Mouse (Mus musculus): ENCODE results near the gene Gnl1. TPM values are rescaled to one million over a fixed set of nuclear protein-coding genes. Genes with fewer than 3 reads are reported as not detected.
"Not testable (repeated sequence)": the region's sequence is repeated elsewhere in the genome, so short reads cannot be mapped to it uniquely, and the experiment has no call there.

The Gnl1 gene
- polyA plus RNA-seq, 1 experiment = 34.1 TPM

- TF ChIP-seq CTCF (IDR thresholded peaks at IDR 0.05; ENCODE audit: insufficient read depth, low read length) (no peak), POLR2A (IDR thresholded peaks at IDR 0.05; ENCODE audit: borderline replicate concordance, extremely low read depth, low read depth, low read length) (no peak)
- Histone ChIP-seq H3K4me1 (ENCODE audit: control insufficient read depth, insufficient read depth, low read length) (peaks cover 3% of the 10 kb centered on the region; the same call in 1 of the 2 replicates), H3K4me3 (replicated peaks; ENCODE audit: extremely low read depth, low read depth, low read length) (no peak overlapping the region)
- no peak for DNase-seq
- 74% methylated on average over 12 of the region's 12 CpGs for WGBS
These were observed 21.7 kb downstream of the Gnl1 start for GRCm38 (mm10) chr17:36001121-36001897.

- Histone ChIP-seq H3K4me3 (replicated peaks; ENCODE audit: extremely low read depth, low read depth, low read length) (no peak overlapping the region), H3K4me1 (ENCODE audit: control insufficient read depth, insufficient read depth, low read length) (peaks cover 3% of the 10 kb centered on the region; the same call in 1 of the 2 replicates)
- no peak for TF ChIP-seq POLR2A (IDR thresholded peaks at IDR 0.05; ENCODE audit: borderline replicate concordance, extremely low read depth, low read depth, low read length)
- no peak for TF ChIP-seq CTCF (IDR thresholded peaks at IDR 0.05; ENCODE audit: insufficient read depth, low read length)
- 91% methylated on average over 6 of the region's 6 CpGs for WGBS
- no peak for DNase-seq
These were observed 22.3 kb downstream of the Gnl1 start for GRCm38 (mm10) chr17:36001966-36002365.

GRCm38 (mm10) chr17:36003331-36003730 is 23.7 kb downstream of the Gnl1 start:
- WGBS = 83% methylated on average over 7 of the region's 7 CpGs
- no peak for TF ChIP-seq CTCF (IDR thresholded peaks at IDR 0.05; ENCODE audit: insufficient read depth, low read length)
- H3K4me3 ChIP-seq (replicated peaks; ENCODE audit: extremely low read depth, low read depth, low read length) = no peak overlapping the region
- no peak for DNase-seq
- H3K4me1 ChIP-seq (ENCODE audit: control insufficient read depth, insufficient read depth, low read length) = no peaks in the 10 kb centered on the region; the same call in 1 of the 2 replicates

GRCm38 (mm10) chr17:36004409-36004808 is 24.8 kb downstream of the Gnl1 start:
- WGBS = 85% methylated on average over 7 of the region's 7 CpGs
- not testable (repeated sequence) for DNase-seq; H3K4me1 ChIP-seq (ENCODE audit: control insufficient read depth, insufficient read depth, low read length); H3K4me3 ChIP-seq (replicated peaks; ENCODE audit: extremely low read depth, low read depth, low read length)

- Histone ChIP-seq H3K4me1 (ENCODE audit: control insufficient read depth, insufficient read depth, low read length) (no peaks in the 10 kb centered on the region), H3K4me3 (replicated peaks; ENCODE audit: extremely low read depth, low read depth, low read length) (no peak overlapping the region)
- DNase-seq = no peak
- TF ChIP-seq CTCF (IDR thresholded peaks at IDR 0.05; ENCODE audit: insufficient read depth, low read length) = no peak
- no peak for TF ChIP-seq POLR2A (IDR thresholded peaks at IDR 0.05; ENCODE audit: borderline replicate concordance, extremely low read depth, low read depth, low read length)
- 91% methylated on average over 5 of the region's 5 CpGs for WGBS
These were observed 35.3 kb downstream of the Gnl1 start for GRCm38 (mm10) chr17:36014977-36015376.

GRCm38 (mm10) chr17:36017046-36017445 is 37.4 kb downstream of the Gnl1 start:
- H3K4me1 ChIP-seq (ENCODE audit: control insufficient read depth, insufficient read depth, low read length) = peaks cover 3% of the 10 kb centered on the region; the same call in 1 of the 2 replicates
- TF ChIP-seq CTCF (IDR thresholded peaks at IDR 0.05; ENCODE audit: insufficient read depth, low read length) (no peak), POLR2A (IDR thresholded peaks at IDR 0.05; ENCODE audit: borderline replicate concordance, extremely low read depth, low read depth, low read length) (no peak)
- 86% methylated on average over 5 of the region's 5 CpGs for WGBS

GRCm38 (mm10) chr17:36018979-36019378 is 39.3 kb downstream of the Gnl1 start:
- WGBS = 35% methylated on average over 2 of the region's 2 CpGs
- no peak for DNase-seq
- Histone ChIP-seq H3K4me3 (replicated peaks; ENCODE audit: extremely low read depth, low read depth, low read length) (peak overlapping the region; percentile 14), H3K4me1 (ENCODE audit: control insufficient read depth, insufficient read depth, low read length) (peaks cover 8% of the 10 kb centered on the region)
- no peak for TF ChIP-seq POLR2A (IDR thresholded peaks at IDR 0.05; ENCODE audit: borderline replicate concordance, extremely low read depth, low read depth, low read length)
- no peak for TF ChIP-seq CTCF (IDR thresholded peaks at IDR 0.05; ENCODE audit: insufficient read depth, low read length)

More at GRCm38 (mm10) chr17:36017046-36017445, 37.4 kb downstream of the Gnl1 start:
- H3K4me3 ChIP-seq (replicated peaks; ENCODE audit: extremely low read depth, low read depth, low read length) = no peak overlapping the region
- DNase-seq = no peak

- TF ChIP-seq POLR2A (IDR thresholded peaks at IDR 0.05; ENCODE audit: borderline replicate concordance, extremely low read depth, low read depth, low read length) (no peak), CTCF (IDR thresholded peaks at IDR 0.05; ENCODE audit: insufficient read depth, low read length) (no peak)
- H3K4me1 ChIP-seq (ENCODE audit: control insufficient read depth, insufficient read depth, low read length) = peaks cover 14% of the 10 kb centered on the region
- WGBS = 47% methylated on average over 3 of the region's 3 CpGs
- peak overlapping the region; percentile 69 for H3K4me3 ChIP-seq (replicated peaks; ENCODE audit: extremely low read depth, low read depth, low read length)
- DNase-seq = no peak
These were observed 39.9 kb downstream of the Gnl1 start for GRCm38 (mm10) chr17:36019519-36019918.

- TF ChIP-seq CTCF (IDR thresholded peaks at IDR 0.05; ENCODE audit: insufficient read depth, low read length) (peak; percentile 31; the same call in 1 of the 2 replicates), POLR2A (IDR thresholded peaks at IDR 0.05; ENCODE audit: borderline replicate concordance, extremely low read depth, low read depth, low read length) (no peak; the same call in 1 of the 2 replicates)
- 13% methylated on average over 15 of the region's 15 CpGs for WGBS
- DNase-seq = peak; percentile 76
- H3K4me1 ChIP-seq (ENCODE audit: control insufficient read depth, insufficient read depth, low read length) = peaks cover 17% of the 10 kb centered on the region
- H3K4me3 ChIP-seq (replicated peaks; ENCODE audit: extremely low read depth, low read depth, low read length) = peak within 1 kb of the TSS; percentile 69
These were observed 40.8 kb downstream of the Gnl1 start, which contains the start of gene H2-T24 for GRCm38 (mm10) chr17:36020191-36021073. TSS of gene H2-T24 (minus strand) at chr17:36020560.
